Comparison of ENCODE assay signal across 16 mouse cellular contexts in genomic region chr5:72191932-72192331, GRCm38 (mm10).
"Had no signal": no experiment of that assay in that cellular context is flagged by ENCODE, and none has a peak within 500 bp of the region (broad histone marks: within the 10 kb centered on the region; RNA-seq: fewer than 3 reads in every experiment).

No protein-coding gene starts in this region.

- H3K36me3 ChIP-seq: neural tube, embryonic 13.5 days; neural tube, embryonic 15.5 days; stomach, embryonic 15.5 days had no signal

- H3K4me1 ChIP-seq: neural tube, embryonic 13.5 days; neural tube, embryonic 15.5 days; stomach, embryonic 15.5 days had no signal

- H3K27me3 ChIP-seq: neural tube, embryonic 13.5 days; neural tube, embryonic 15.5 days; stomach, embryonic 15.5 days had no signal

- H3K4me2 ChIP-seq: neural tube, embryonic 13.5 days; neural tube, embryonic 15.5 days; stomach, embryonic 15.5 days had no signal

- H3K27ac ChIP-seq: neural tube, embryonic 13.5 days; neural tube, embryonic 15.5 days; stomach, embryonic 15.5 days; stomach, postnatal 0 days had no signal

- H3K9ac ChIP-seq: neural tube, embryonic 13.5 days; neural tube, embryonic 15.5 days; stomach, embryonic 15.5 days had no signal

- H3K9me3 ChIP-seq: neural tube, embryonic 13.5 days; neural tube, embryonic 15.5 days; stomach, embryonic 15.5 days had no signal

- H3K4me3 ChIP-seq: neural tube, embryonic 13.5 days; neural tube, embryonic 15.5 days; stomach, embryonic 15.5 days had no signal

- DNase-seq: retina, postnatal 1 day; right cerebral cortex, adult 18-20 months; right cerebral cortex, postnatal 14 days; right cerebral cortex, postnatal 25 days; right cerebral cortex, postnatal 4 days; spleen, adult 18-20 months; thymus, adult 18-20 months; thymus, adult 2 months; thymus, postnatal 14 days; thymus, postnatal 25 days; thymus, postnatal 36 days; thymus, postnatal 4 days had no signal
